Mouse (Mus musculus) right cerebral cortex, postnatal 10 days (tissue): Measurements from ENCODE around the gene Gm26965.
A peak's percentile ranks its signal among the peaks of the same experiment; 100 is the strongest.
"Not testable (repeated sequence)": the region's sequence is repeated elsewhere in the genome, so short reads cannot be mapped to it uniquely, and the experiment has no call there.

Experiments
- DNase-seq, 2 experiments: peaks; one replicate each; pipeline ENCODE4 v3.0.0; 2021; ENCODE audit warnings: low spot score in 2 of 2

Gene Gm26965

DNA sequence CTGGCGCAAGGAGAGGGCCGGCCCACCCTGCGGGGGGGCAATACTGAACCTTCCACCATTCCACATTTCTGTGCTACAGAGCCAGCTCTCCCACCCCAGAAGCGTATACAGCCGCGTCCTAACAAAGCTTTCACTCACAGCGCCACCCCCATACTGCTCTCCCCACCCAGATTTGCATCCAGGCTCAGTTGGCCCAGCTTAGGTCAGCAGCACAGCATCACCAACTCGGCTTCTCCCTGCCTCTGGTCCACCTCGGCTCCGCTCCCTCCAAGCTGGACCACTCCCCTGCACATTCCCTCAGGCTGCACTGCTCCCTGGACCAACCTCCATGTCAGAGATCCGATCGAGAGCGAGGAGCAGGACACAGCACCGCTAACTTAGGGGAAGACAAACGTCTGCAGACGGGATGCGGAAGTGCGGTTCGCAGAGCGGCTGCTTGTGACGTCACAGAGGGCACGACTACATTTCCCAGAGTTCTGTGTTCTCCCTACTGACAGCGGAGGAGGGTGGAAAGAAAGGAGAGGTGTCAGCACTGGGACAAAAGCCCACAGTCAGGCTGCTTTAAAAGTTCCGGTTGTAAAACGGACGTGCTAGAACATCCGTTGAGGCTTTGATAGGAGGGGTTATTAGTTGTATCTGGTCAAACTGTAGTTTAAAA, at the start of gene Gm26965, which contains the start of gene Zfp87:
Gene Gm26965, minus strand, starts transcription at position 399 of the 658 bp plus-strand sequence.
Gene Zfp87, minus strand, starts transcription at position 425 of the 658 bp plus-strand sequence.
- DNase-seq: peak; percentile 96

DNA sequence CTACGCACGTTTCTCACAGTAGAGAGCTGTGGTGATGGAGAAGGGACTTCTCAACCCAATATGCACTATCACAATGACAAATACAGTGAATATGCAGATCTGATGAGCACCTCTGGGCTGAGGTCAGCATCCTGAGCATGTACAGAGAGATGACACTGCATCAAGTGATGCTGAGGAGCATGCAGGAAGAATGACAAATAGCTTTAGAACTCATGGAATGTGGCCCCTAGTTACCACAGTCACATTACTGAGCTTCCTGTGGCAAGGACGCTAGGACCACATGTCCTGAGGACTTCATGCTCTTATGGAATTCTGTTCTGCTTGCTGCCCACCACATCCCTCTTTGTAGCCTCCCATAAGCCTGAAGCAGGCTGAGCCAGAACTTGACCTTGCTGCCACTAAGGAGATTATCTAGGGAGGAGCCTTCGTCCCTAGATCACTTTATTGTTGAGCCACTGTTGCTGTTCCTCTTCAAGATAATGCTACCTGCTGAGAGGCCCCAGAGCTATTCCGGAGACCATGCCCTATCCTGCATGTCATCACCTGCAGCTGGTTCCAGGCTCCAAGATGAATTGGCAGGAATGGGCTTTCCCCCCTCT, 46.7 kb upstream of the Gm26965 start:
- DNase-seq: no peak

DNA sequence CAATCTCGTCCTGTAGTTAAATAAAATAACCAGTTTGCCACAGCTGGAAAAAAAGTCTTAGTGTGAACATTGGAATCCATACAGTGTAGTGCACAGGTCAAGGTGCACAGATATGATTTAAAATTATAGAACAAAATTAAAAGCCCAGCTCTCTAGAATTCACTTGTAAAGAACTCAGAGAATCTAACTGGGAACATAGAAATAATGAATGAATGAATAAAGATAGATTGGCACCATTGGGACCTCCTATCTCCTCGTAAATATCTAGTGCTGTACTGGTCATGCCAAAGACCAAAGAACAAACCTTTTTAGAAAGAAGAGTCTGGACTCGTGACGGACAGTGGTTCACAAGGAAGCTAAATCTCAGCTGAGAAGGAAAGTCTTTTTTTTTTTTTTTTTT, 27.8 kb upstream of the Gm26965 start, which contains the start of gene Zfp748:
Gene Zfp748, minus strand, starts transcription at position 101 of the 400 bp plus-strand sequence.
- DNase-seq: no peak

DNA sequence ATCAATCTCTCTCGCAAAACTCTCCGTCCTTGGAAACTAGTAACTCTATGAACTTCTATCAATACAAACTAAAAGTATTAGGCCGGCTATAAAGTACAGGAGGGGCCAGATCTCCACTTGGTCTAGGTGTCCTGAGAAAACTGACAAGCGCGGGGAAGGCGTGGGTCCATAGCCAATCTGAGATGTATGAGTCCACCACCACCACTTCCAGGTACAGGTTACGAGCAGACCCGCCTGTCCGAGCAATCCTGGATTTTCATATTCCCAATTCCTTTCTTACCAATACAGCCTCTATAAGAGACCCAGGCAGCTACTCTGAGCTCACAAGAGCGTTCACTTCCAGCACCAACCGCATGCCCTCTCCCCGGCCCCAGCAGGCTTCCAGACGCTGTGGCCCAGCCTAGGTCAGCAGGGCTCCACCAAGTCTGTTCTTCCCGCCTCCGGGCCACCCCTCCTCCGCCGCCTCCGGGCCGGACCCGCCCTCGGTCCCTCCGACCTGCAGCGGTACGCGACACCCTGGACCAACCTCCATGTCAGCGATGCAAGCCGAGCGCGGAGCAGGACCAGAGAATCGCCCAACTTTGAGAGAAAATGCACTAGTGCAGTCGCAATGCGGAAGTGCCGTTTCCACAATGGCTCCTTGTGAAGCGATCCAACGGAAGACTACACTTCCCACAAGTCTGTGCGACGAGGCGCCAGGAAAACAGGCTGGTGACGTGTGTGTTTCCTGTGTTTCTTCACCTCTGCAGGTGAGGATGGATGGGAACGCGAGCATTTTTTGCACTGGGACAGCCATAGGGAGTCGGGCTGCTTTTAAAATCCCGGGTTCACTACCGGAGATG, 26.8 kb upstream of the Gm26965 start:
- DNase-seq: peak; percentile 91 to 94

DNA sequence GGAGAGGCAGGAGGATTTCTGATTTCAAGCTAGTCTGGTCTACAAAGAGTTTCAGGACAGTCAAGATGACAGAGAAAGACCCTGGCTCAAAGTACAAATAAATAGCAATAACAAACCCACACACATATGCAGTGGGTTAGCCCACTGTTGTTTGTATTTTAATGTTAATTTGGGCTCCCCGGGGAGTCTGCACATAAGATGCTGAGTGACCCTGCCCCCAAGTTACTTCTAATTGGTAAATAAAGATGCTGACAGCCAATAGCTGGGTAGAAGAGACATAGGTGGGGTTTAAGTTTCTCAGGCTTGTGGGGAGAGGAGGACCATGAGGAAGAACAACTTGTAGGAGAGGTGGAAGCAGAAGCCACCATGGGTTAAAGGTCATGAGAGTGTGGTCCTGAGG, 20.0 kb upstream of the Gm26965 start:
- no peak for DNase-seq

DNA sequence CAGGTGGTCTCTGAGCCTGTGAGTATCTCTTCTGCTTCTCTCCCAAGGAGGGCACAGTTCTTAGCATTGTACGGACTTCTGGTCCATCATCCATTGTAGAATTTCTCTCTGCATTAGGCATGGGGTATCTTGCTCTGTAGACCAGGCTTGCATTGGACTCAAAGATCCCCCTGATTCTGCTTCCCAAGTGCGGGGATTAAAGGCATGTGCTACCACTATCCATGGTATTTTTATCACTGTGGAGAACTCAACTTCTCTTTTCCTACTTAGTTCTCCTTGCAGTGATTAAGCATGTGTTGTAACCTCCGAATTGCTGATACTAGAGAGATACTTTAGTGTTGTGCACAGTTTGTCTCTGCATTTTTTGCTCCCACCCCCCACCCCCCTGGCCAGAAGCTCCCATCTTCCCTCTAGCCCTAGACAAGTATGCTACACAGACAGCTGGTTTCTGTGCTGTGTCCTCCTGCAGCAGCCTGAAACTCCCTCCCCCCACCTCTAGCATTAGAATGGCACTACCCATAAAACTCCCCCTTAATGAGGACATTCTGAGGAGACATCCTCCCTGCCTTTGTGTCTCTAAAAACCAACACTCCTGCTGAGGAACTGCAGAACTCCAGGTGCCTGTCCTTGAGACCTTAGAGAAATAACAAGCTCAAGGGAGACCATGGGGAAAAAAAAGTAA, 1.2 kb upstream of the Gm26965 start:
- DNase-seq: no peak

DNA sequence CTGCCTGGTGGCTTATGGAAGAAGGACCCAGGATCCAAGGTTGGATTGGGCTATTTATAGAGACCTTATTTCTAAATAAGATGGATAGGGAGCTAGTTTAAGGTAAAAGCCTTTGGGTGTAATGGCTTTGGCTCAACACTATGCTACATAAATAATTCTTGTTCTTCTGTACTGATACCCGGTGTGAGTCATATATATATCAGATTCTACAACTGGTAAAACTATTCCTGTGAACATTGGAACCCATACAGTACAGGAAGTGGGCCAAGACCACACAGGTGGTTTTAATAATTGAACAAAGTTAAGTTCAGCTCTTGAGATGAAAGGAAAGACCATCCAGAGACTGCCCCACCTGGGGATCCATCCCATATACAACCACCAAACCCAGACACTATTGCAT, 25.0 kb downstream of the Gm26965 start:
- DNase-seq: no peak

DNA sequence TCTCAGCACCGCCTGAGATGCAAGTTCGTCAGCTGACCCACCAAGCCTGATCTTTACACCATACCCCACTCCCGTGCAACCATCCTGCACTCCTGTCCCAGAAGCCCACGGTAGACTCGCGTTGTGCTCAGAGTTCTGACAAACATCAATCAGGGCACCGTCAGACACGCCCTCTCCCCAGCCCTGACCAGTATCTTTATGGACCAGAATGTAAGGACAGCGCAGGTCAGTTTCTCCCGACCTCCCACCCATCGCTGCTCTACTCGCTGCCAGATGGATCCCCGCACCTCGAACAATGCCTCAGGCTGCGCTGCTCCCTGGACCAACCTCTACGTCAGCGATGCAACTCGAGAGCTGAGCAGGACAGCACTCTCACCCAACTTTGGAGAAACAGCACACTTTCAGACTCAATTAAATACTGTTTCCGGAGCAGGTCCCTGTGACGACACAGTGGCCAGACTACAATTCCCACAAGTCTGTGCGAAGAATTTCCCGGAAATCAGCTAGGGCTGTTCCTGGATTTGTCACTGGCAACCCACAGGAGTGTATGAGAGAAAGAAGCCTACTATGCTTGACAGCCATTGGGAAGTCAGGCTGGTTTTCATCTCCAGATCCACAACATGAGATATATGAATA, 25.7 kb downstream of the Gm26965 start, which contains the start of gene Zfp58:
Gene Zfp58, minus strand, starts transcription at position 472 of the 636 bp plus-strand sequence.
- DNase-seq: peak; percentile 88 to 93

DNA sequence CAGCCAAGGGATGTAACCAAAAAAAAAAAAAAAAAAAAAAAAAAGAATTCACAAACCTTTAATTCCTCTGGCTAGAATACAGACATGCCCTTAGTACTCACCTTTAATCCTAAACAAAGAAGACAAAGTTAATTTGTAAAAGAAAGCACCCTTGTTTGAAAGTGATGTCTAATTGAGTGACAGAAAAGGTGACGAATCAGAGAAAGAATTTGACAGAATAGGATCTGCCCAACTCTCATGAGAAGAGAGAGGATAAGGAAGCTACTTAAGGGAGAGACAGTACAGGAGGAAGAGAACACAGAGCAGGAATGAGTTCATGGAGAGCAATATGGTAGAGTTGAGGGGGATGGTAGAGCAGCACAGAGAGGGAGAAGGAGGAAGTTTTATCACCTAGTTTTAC, 30.3 kb downstream of the Gm26965 start:
- DNase-seq: no peak

DNA sequence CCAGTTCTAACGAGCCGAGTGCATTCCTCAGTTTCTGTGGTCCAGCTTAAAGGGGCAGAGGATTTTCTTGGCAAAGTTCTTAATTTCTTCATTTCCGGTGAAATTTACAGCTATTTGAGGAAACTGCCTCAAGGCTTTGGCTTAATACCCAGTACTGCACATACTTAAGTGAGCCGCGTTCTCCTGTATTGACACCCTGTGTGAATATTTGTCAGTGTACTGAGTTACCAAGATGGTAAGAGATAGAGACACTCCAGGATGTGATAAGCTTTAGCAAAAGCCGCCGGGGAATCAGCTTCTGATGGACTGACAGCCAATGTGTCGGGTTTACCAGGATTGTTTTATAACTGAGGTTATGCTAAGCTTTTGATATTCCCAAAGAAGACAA, 41.5 kb downstream of the Gm26965 start:
- DNase-seq: peak; percentile 21 to 29

DNA sequence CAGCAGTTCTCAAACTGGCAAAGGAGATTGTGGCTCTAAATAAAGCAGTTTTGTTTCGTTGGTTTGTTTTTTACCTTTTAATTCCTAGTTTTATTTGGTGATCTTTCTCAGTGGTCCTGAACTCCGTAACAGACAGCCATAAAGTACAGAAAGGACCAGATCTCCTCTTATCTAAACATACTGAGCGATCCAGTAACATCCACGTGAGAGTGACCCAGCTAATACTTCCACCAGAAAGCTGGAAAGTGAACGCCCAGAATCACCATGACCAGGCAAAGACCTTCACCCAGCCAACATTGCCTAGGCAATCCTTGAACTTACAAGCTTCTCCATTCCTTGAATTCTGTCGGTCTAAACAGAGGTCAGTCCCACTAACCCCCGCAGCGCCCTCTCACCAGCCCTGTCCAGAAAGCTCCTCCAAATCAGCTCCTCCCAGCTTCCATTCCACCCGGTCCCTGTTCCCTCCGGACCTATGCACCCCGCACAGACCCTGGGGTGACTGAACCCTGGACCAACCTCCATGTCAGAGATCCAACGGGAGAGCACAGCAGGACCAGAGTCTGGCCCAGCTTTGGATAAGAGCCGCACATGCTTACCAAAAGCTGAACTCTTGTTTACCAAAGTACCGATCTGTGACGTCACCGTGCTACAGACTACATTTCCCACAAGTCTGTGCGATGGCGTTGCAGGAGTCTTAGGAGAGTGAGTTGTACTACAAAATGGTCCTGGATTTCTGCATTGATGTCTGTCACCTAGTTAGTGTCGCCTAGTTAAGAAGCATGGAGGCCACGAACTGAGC, 42.1 kb downstream of the Gm26965 start, which contains the start of gene Zfp874b:
Gene Zfp874b, minus strand, starts transcription at position 634 of the 799 bp plus-strand sequence.
- peak; percentile 89 to 94 for DNase-seq

DNA sequence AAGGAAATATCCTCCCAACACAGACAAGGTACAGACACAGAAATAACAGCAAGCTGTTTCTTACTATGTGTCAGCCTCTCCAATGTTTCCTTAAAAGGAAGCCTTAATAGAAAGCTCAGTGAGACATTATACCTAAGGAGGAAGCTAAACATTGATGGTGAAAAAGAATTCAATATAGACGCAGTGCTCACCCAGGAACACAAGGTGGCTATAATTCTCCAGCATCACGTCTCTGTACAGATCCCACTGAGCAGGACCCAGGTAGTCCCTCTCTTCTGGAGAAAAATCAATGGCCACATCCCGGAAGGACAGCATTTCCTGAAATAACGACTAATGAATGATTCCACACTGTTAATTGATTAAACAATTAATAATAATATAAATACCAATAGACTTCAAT, 44.4 kb downstream of the Gm26965 start:
- no peak for DNase-seq

DNA sequence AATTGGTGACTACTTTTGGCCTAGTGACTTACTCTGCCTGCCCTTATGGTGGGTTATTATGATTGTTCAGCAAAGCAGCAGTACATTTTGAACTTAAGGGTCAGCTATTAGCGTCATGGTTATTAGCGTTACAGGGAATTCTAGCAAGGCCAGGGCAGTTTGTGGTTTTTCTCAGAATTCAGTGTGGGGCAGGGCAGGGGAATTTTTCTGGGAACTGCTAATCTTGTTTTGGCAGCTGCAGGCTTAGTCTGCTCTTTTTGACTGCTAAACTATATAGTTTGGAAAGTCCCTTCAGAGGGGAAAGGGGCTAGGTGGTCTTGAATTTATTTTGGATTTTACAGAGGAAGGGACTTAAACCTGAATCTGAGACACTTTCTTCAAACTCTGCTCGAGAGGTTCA, 56.7 kb downstream of the Gm26965 start:
- no peak for DNase-seq

DNA sequence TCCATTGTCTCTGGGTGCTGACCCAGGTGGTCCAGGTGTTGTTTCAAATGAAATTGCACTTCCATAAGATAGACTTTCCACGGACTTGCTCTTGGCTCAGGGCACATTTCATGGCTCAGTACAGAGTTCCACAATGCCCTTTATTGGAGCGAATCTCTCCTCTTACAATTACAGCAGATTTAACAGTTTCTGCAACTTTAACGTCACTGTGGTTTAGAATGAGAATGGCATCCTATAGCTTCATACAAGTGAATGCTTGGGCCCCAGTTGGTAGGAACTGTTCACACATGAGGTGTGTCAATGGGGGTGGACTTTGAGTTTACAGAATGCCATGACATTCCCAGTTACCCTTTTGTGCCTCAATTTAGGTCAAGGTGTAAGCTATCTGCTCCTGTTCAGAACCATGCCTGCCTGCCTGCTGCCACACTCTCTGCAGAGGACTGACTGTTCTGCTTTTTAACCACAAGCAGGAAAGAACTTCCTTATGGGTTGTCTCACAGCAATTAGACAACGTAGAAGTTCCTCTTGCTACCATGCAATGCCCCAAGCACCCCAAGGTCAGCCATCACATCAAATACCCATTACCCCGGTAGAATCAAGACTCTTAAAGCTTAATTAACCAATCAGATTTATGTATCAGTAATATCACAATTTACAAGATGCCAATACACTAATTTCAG, 62.3 kb downstream of the Gm26965 start:
- not testable (repeated sequence) for DNase-seq

DNA sequence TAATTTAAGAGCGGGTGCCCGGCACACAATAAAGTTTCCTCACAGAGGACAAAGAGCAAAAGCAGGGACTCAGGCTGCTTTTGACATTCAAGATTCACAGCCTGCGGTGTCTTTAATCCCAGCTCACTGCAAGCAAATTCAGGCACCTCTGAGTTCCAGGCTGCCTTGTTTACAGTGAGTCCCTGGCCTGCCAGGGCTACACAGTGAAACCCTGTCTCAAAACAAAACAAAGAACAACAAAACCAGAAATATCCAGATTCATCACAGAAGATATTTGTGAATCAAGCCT, 74.0 kb downstream of the Gm26965 start:
- peak in 1 of 2 experiments; percentile 19 for DNase-seq

DNA sequence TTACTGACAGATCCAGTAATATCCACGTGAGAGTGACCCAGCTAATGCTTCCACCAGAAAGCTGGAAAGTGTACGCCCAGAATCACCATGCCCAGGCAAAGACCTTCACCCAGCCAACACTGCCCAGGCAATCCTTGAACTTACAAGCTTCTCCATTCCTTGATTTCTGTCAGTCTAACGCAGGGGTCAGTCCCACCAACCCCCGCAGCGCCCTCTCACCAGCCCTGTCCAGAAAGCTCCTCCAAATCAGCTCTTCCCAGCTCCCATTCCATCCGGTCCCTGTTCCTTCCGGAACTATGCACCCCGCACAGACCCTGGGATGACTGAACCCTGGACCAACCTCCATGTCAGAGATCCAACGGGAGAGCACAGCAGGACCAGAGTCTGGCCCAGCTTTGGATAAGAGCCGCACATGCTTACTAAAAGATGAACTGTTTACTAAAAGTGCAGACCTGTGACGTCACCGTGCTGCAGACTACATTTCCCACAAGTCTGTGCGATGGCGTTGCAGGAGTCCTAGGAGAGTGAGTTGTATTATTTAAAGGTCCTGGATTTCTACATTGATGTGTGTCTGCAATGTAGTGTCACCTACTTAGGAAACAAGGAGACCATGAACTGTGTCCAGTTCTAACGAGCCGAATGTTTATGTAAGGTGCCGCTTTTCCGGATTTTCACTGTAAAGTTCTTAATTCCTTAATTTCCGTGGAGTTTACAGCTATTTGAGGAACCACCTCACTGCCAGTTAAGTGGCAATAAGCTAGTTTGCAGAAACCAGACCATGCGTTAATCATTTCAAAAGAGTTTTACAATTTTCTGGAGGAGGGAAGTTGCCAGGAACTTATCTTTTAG, 74.6 kb downstream of the Gm26965 start, which contains the start of gene Zfp874a:
Gene Zfp874a, minus strand, starts transcription at position 453 of the 849 bp plus-strand sequence.
- peak; percentile 92 to 95 for DNase-seq
